Mouse (Mus musculus) adrenal gland, adult 10 weeks (tissue): ENCODE measurements around the gene Olfr701. TPM values are rescaled to one million over a fixed set of nuclear protein-coding genes. Genes with fewer than 3 reads are reported as not detected.

Experiments
- polyA plus RNA-seq: library from polyadenylated mRNA; stranded (reverse); fragments of 350-450 nt; fragmentation: Illumina TruSeq; extraction: RNeasy Lipid Tissue Mini Kit (QIAGEN cat#74804); gene quantifications from one replicate; pipeline ENCODE4 v1.2.3, GENCODE M21; 2014; ENCODE audit warnings: low read depth, low replicate concordance

Olfr701 gene
- not detected for polyA plus RNA-seq

GRCm38 (mm10) chr7:106813829-106814228 lies at the start of gene Olfr701:
TSS of gene Olfr701 (plus strand) at chr7:106814129.

GRCm38 (mm10) chr7:106793098-106793497 lies 20.8 kb upstream of the Olfr701 start, which contains the start of gene Olfr699:
TSS of gene Olfr699 (minus strand) at chr7:106793198.

GRCm38 (mm10) chr7:106808734-106809133 lies 5.2 kb upstream of the Olfr701 start, which contains the start of gene Olfr700:
TSS of gene Olfr700 (minus strand) at chr7:106808834.

GRCm38 (mm10) chr7:106833793-106834192 lies 19.9 kb downstream of the Olfr701 start, which contains the start of gene Olfr702:
TSS of gene Olfr702 (minus strand) at chr7:106833893.

GRCm38 (mm10) chr7:106843060-106843459 lies 29.1 kb downstream of the Olfr701 start, which contains the start of gene Olfr703:
TSS of gene Olfr703 (plus strand) at chr7:106843360.

GRCm38 (mm10) chr7:106862885-106863284 lies 49.0 kb downstream of the Olfr701 start, which contains the start of gene Olfr704:
TSS of gene Olfr704 (plus strand) at chr7:106863185.

Other genes starting within 250 kb of the Olfr701 start
- gene Olfr693, start 133.5 kb upstream of the Olfr701 start, polyA plus RNA-seq = not detected
- gene Olfr694, start 122.3 kb upstream of the Olfr701 start, polyA plus RNA-seq = not detected
- not detected for gene Olfr695, start 97.7 kb upstream of the Olfr701 start, polyA plus RNA-seq
- not detected for gene Olfr697, start 71.7 kb upstream of the Olfr701 start, polyA plus RNA-seq
- gene Olfr698, start 58.7 kb upstream of the Olfr701 start, polyA plus RNA-seq = not detected
- not detected for gene Olfr699, start 20.9 kb upstream of the Olfr701 start, polyA plus RNA-seq
- gene Olfr700, start 5.3 kb upstream of the Olfr701 start, polyA plus RNA-seq = not detected
- gene Olfr702, start 19.8 kb downstream of the Olfr701 start, polyA plus RNA-seq = not detected
- gene Olfr703, start 29.2 kb downstream of the Olfr701 start, polyA plus RNA-seq = not detected
- not detected for gene Olfr704, start 49.1 kb downstream of the Olfr701 start, polyA plus RNA-seq
- gene Olfr705, start 62.8 kb downstream of the Olfr701 start, polyA plus RNA-seq = not detected
- gene Olfr706, start 74.0 kb downstream of the Olfr701 start, polyA plus RNA-seq = not detected
- not detected for gene Olfr707, start 87.1 kb downstream of the Olfr701 start, polyA plus RNA-seq
- gene Olfr1532-ps1, start 93.9 kb downstream of the Olfr701 start, polyA plus RNA-seq = not detected
- not detected for gene Olfr709-ps1, start 118.1 kb downstream of the Olfr701 start, polyA plus RNA-seq
- gene Olfr710, start 134.2 kb downstream of the Olfr701 start, polyA plus RNA-seq = not detected
- gene Olfr6, start 149.8 kb downstream of the Olfr701 start, polyA plus RNA-seq = not detected
- not detected for gene Olfr711, start 161.3 kb downstream of the Olfr701 start, polyA plus RNA-seq
- not detected for gene Olfr2, start 191.9 kb downstream of the Olfr701 start, polyA plus RNA-seq
- gene Olfr713, start 217.0 kb downstream of the Olfr701 start, polyA plus RNA-seq = not detected